Mouse (Mus musculus) brain, embryonic 14.5 days (tissue): Measurements from ENCODE around the gene Bach2.

ENCODE experiments used
- CTCF ChIP-seq: fragments of 200-500 bp; IDR thresholded peaks from 2 replicates; pipeline ENCODE4 v1.5.1; 2012; ENCODE audit warnings: inconsistent platforms, mild to moderate bottlenecking, moderate library complexity, borderline replicate concordance; ENCODE audit not compliant: insufficient read depth, insufficient read length; ENCODE audit errors: extremely low read depth
- POLR2A ChIP-seq: fragments of 200-500 bp; IDR thresholded peaks from 2 replicates; pipeline ENCODE4 v1.6.1; 2012; ENCODE audit warnings: mild to moderate bottlenecking, inconsistent platforms, borderline replicate concordance; ENCODE audit not compliant: poor library complexity, insufficient read depth, insufficient read length, severe bottlenecking; ENCODE audit errors: extremely low read depth

DNA sequence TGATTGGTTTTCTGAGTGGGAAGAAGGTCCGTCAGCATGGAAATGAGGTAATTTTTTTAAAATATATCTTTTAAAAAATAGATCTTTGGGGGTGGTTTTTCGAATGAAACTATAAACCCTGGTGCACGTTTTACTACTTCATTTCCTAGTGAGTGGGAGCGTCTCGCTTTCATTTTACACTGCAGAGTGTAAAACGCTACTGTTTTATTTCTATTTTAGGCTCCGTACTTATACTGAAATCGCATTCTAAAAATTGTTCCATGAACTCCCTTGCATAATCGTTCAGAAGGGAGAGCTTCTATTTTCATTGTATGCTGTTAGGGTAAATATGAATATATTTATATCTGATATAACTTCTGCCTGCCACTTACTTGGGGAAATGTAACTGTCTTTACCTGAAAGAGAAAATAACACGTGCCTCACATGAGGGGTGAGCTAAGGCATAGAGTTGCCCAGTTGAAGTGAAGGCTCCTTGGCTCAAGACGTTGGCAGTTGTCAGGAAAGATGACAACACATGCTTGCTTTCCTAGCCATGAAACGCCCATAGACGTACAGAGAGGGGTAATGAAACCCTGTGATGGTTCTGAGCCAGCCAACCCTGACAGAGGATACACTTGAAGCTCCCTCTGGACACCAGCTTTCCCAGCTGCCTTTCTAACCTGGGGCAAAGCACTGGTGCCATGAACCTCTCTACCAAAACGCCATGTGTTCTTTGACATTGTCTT lies 306.4 kb downstream of the Bach2 start:
- no peak for TF ChIP-seq CTCF
- no peak for TF ChIP-seq POLR2A
